Mouse (Mus musculus) embryonic facial prominence, embryonic 14.5 days (tissue): ENCODE data around the gene Stk11ip. TPM values are rescaled to one million over a fixed set of nuclear protein-coding genes. Genes with fewer than 3 reads are reported as not detected.

Source experiments
- ATAC-seq: fragments of 200-750 bp; cut with Nextera tagmentation; 2 replicates; pipeline ENCODE4 v1.8.0; 2017; ENCODE audit warnings: low read depth, moderate number of reproducible peaks, moderate TSS enrichment
- DNase-seq: peaks from one replicate; pipeline ENCODE4 v3.0.0-alpha.2; 2015; ENCODE audit warnings: low spot score
- H3K27ac ChIP-seq: fragments of 300-500 bp; sonication (generic); replicated peaks from 2 replicates; pipeline ENCODE4 v1.5.1; 2014; ENCODE audit warnings: low read depth, mild to moderate bottlenecking, low read length, moderate library complexity
- H3K27me3 ChIP-seq: fragments of 300-500 bp; sonication (generic); replicated peaks from 2 replicates; pipeline ENCODE4 v1.6.1; 2014; ENCODE audit warnings: low read length; ENCODE audit not compliant: control insufficient read depth, insufficient read depth
- H3K36me3 ChIP-seq: fragments of 300-500 bp; sonication (generic); 2 replicates; pipeline ENCODE4 v1.6.1; 2014; ENCODE audit warnings: low read length, mixed read lengths; ENCODE audit not compliant: control insufficient read depth, insufficient read depth
- H3K4me1 ChIP-seq: fragments of 300-500 bp; sonication (generic); 2 replicates; pipeline ENCODE4 v1.6.1; 2014; ENCODE audit warnings: antibody characterized with exemption, low read length; ENCODE audit not compliant: control insufficient read depth, insufficient read depth
- H3K4me2 ChIP-seq: fragments of 300-500 bp; sonication (generic); 2 replicates; pipeline ENCODE4 v1.6.1; 2014; ENCODE audit warnings: low read depth, mild to moderate bottlenecking, low read length, moderate library complexity, mixed read lengths
- H3K4me3 ChIP-seq: fragments of 300-500 bp; sonication (generic); 2 replicates; pipeline ENCODE4 v1.5.1; 2014; ENCODE audit warnings: low read depth, mild to moderate bottlenecking, low read length
- H3K9ac ChIP-seq: fragments of 300-500 bp; sonication (generic); 2 replicates; pipeline ENCODE4 v1.6.1; 2014; ENCODE audit warnings: low read depth, mild to moderate bottlenecking, low read length, moderate library complexity, mixed read lengths
- H3K9me3 ChIP-seq: fragments of 300-500 bp; sonication (generic); 2 replicates; pipeline ENCODE4 v1.6.1; 2016; ENCODE audit warnings: low read length; ENCODE audit not compliant: control insufficient read depth
- WGBS: fragments of 180-500 bp; shearing (Covaris S2); extraction: QIAGEN DNeasy Blood & Tissue Kit; methylation state at CpG from one replicate; pipeline ENCODE4 v1.1.7; 2014; 5-methylcytosine and 5-hydroxymethylcytosine counted together
- polyA plus RNA-seq: library from polyadenylated mRNA; unstranded; fragments of >200 nt; fragmentation: Nextera tagmentation; extraction: Ambion mirVana; gene quantifications from 2 replicates; pipeline ENCODE4 v1.2.1, GENCODE M21; 2014

The Stk11ip gene
- polyA plus RNA-seq, 1 experiment from 2014 or later = 13.1 TPM

DNA sequence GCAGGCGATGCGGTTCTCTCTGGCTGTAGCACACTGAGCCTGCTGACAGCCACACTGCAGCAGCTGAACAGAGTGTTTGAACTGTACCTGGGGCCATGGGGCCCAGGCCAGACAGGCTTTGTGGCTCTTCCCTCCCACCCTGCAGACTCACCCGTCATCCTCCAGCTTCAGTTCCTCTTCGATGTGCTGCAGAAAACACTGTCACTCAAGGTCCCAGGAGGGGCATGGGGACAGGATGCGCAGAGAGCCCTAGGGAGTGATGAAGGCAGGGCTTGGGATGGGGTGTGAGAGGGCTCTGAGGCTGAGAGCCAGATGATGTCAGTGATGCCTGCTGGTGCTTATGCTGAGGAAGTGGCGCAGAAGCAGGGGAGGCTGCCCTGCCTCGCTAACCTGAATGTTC is 3.4 kb downstream of the Stk11ip start:
- peaks cover 38% of the 10 kb centered on the region; the same call in 1 of the 2 replicates for H3K36me3 ChIP-seq
- DNase-seq (no peak), ATAC-seq (no peak)
- no peaks in the 10 kb centered on the region for H3K9me3 ChIP-seq
- H3K4me3 ChIP-seq = no peak overlapping the region
- no peak overlapping the region for H3K9ac ChIP-seq
- no peaks in the 10 kb centered on the region for H3K27me3 ChIP-seq
- H3K27ac ChIP-seq = no peak overlapping the region
- peaks cover 15% of the 10 kb centered on the region for H3K4me1 ChIP-seq
- 86% methylated on average over 7 of the region's 7 CpGs for WGBS
- H3K4me2 ChIP-seq = no peak overlapping the region

DNA sequence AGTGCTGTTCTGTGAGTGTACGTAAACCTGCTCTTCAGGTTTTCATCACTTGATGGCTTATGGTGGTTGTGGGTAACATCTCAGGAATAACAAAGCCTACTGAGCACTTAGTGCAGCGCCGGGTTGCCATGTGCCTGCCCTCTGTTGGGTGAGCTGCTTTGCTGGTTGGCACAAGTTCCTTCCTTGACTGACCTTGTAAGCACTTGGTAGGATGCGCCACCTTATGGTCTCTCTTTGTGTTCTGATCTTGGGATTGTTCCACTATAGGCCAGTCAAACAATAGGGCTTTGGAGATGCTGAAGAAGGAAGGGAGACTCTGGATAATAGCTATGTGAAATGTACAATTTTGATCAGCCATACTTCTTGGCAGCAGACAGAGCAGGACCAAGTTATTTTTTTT is 9.2 kb downstream of the Stk11ip start:
- 72% methylated on average over 4 of the region's 4 CpGs for WGBS
- Histone ChIP-seq H3K27ac (no peak overlapping the region), H3K4me1 (no peaks in the 10 kb centered on the region), H3K36me3 (peaks cover 77% of the 10 kb centered on the region), H3K9me3 (no peaks in the 10 kb centered on the region), H3K27me3 (no peaks in the 10 kb centered on the region), H3K4me2 (no peak overlapping the region), H3K4me3 (no peak overlapping the region), H3K9ac (no peak overlapping the region)
- DNase-seq (peak; percentile 50), ATAC-seq (no peak)

DNA sequence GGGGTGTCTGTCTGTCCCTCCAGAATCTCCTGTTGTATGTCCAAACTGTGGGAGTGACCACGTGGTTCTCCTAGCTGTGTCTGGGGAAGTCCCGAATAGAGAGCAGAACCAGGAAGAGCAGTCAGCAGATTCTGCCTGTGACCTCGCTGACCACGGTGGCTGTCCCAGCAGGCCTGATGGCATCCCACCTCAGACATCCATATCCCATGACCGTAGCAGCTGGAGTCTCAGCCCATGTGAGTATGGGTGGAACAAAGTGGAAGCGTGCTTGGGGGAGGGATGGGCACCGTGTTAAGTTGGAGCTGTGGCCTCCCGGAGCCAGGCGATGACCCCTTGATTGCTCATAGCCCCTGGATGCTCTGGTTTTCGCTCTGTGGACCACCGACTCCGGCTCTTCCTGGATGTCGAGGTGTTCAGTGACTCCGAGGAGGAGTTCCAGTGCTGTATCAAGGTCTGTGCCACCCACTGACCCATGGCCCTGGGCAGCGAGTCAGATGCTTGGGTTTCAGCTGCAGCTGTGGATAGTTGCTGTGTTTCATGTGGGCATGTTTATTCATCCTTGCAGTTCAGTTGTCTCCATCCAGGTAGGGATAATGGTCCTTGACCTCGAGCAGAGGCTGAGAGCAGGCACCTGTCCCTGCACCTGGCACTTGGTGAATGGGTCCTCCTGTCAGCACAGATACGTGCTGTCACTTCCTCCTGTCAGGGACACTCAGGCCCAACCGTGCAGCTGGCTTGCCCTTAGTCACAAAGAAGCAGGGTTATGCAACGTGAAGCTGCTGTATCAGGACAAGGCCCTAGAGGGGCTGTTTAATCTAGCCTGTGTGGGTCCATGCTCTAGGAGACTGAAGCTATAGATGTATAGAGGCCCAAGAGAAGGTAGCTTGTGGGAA is 11.2 kb downstream of the Stk11ip start:
- Histone ChIP-seq H3K4me1 (no peaks in the 10 kb centered on the region), H3K4me2 (no peak overlapping the region), H3K9ac (no peak overlapping the region), H3K9me3 (no peaks in the 10 kb centered on the region), H3K27me3 (no peaks in the 10 kb centered on the region), H3K36me3 (peaks cover 75% of the 10 kb centered on the region), H3K27ac (no peak overlapping the region), H3K4me3 (no peak overlapping the region)
- WGBS = 83% methylated on average over 19 of the region's 19 CpGs
- DNase-seq = no peak
- no peak for ATAC-seq

DNA sequence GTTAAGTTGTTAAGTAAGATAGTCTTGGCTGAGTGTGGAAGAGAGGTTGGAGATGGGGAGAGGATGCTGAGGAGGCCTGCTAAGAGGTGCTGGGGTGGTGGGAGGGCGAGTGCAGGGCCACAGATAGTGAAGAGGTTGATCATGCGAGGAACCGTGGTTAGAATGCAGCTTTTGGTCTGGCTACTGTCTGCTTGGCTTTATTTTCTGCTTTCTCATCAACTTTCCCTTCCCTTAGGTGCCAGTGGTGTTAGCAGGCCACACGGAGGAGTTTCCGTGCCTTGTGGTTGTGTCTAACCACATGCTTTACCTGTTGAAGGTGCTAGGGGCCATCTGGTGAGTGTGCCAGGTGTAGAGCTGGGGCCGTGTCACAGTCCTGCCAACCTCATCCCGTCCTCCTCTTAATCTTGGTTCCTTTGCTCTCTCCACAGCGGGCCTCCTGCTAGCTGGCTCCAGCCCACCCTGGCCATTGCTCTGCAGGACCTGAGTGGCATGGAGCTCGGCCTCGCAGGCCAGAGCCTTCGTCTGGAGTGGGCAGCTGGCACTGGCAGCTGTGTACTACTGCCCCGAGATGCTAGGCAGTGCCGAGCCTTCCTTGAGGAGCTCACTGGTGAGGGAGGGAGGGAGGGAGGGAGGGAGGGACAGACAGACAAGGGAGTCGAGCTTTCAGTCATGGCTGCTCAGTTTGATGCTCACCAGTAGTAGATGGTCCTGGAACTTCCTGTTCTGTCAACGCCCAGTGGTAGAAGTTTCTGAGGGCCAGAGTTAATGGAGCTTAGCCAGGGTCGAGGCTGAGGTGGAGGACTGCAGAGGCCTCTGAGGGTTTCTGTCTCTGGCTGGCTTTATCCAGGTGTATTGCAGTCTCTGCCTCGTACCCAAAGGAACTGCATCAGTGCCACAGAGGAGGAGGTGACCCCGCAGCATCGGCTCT is 12.3 kb downstream of the Stk11ip start:
- H3K4me1 ChIP-seq = no peaks in the 10 kb centered on the region
- peak overlapping the region; percentile 14; the same call in 1 of the 2 replicates for H3K9ac ChIP-seq
- H3K27ac ChIP-seq = no peak overlapping the region
- no peak overlapping the region for H3K4me2 ChIP-seq
- H3K4me3 ChIP-seq = no peak overlapping the region
- no peak for ATAC-seq
- H3K9me3 ChIP-seq = no peaks in the 10 kb centered on the region
- 86% methylated on average over 19 of the region's 19 CpGs for WGBS
- DNase-seq = no peak
- H3K36me3 ChIP-seq = peaks cover 69% of the 10 kb centered on the region
- no peaks in the 10 kb centered on the region for H3K27me3 ChIP-seq

DNA sequence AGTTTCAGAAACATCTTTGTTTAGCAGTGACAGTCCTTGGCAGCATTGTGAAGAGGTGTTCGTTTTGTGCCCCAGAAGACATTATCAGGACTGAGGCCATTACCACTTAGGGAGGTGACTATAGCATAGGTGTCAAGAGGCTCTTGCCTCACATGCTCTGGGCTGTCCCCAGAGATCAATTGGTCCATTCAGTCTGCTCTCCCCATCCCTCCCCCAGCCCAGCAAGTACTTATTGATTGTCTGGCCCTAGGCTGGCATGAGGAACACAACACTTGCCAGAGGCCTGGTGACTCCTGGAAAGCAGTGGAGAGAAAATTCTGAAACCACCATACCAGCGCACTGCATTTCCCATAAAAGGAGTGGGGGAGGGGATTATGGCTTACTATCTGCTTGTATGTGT is 16.3 kb downstream of the Stk11ip start:
- Histone ChIP-seq H3K4me3 (no peak overlapping the region), H3K4me2 (no peak overlapping the region), H3K4me1 (no peaks in the 10 kb centered on the region), H3K9me3 (no peaks in the 10 kb centered on the region), H3K9ac (no peak overlapping the region), H3K36me3 (peaks cover 46% of the 10 kb centered on the region), H3K27ac (no peak overlapping the region), H3K27me3 (no peaks in the 10 kb centered on the region)
- DNase-seq (no peak), ATAC-seq (no peak)
- WGBS = 82% methylated on average over 2 of the region's 2 CpGs

DNA sequence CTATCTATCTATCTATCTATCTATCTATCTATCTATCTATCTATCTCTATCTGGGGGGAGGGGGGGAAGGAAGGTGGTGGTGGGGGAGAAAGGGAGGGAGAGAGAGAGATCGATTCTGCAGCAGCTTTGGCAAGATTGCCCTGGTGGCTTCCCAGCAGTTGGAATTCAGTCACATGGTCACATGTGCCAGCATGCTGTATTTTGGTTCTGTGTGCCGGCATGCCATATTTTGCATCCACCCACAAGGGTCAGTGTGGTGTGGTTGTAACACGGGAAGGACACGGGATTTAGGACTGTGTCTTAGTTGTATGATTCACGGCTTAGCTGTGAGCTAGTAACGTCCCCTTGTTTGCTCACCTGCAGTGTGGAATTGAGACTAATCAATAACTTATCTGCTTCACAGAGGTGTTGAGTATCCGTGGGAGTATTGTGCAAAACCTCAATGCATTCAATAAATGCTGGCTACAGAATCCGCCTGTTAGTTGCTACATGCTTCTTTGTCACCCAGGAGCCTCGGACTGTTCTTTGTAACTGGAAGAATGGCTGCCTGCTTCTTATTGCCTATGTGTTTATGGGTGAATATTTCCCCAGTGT is 17.4 kb downstream of the Stk11ip start:
- DNase-seq = no peak
- WGBS = 83% methylated on average over 9 of the region's 9 CpGs

DNA sequence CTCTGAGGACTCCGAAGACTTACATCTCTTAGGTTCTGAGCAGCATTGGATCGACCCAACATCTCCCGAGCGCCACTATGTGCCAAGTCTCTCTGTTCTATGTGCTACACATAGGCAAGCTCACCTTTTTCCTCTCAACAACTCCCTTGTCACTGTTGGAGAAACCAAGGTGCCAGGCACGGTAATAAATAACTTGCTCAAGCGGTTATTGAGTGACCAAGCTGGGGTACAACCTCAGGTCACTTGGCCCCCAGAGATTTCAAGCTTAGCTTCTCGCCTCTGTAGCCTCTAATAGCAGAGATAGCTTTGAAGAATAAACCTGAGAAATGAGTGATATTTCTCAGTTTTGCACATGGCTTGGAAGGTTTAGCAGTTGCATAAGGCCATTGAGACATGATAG is 20.2 kb downstream of the Stk11ip start:
- Histone ChIP-seq H3K9me3 (0 out of 2 replicates have a peak, but pooled peaks cover 4% of the 10 kb centered on the region), H3K9ac (no peak overlapping the region), H3K27ac (no peak overlapping the region), H3K4me1 (peaks cover 5% of the 10 kb centered on the region; the same call in 1 of the 2 replicates), H3K36me3 (peaks cover 10% of the 10 kb centered on the region; the same call in 1 of the 2 replicates), H3K27me3 (no peaks in the 10 kb centered on the region), H3K4me3 (no peak overlapping the region), H3K4me2 (no peak overlapping the region)
- ATAC-seq = no peak
- no peak for DNase-seq
- 93% methylated on average over 7 of the region's 7 CpGs for WGBS

More for the DNA sequence above, 17.4 kb downstream of the Stk11ip start:
- Histone ChIP-seq H3K9ac (no peak overlapping the region), H3K27me3 (no peaks in the 10 kb centered on the region), H3K27ac (no peak overlapping the region), H3K4me2 (no peak overlapping the region), H3K36me3 (peaks cover 35% of the 10 kb centered on the region), H3K4me1 (no peaks in the 10 kb centered on the region), H3K9me3 (0 out of 2 replicates have a peak, but pooled peaks cover 4% of the 10 kb centered on the region), H3K4me3 (no peak overlapping the region)
- no peak for ATAC-seq

DNA sequence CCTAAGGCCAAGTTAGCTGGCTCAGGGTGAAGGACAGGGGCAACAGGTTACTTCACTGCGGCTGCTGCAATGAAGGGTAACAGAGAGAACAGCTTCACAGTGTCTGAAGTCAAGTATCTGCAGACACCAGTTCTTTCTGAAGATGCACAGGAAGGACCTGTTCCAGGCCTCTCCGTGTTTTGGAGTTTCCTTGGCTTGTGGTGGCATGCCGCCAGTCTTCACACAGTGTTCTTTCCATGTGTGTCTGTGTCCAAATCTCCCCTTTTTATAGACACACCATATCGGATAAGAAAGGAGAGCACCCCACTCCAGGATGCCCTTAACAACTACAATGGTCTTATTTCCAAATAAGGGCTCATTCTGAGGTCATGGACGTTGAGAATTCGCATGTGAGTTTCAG is 23.0 kb downstream of the Stk11ip start:
- whole genome bisulfite sequencing = 86% methylated on average over 6 of the region's 6 CpGs
- no peak overlapping the region for H3K4me3 ChIP-seq
- H3K27me3 ChIP-seq = no peaks in the 10 kb centered on the region
- ATAC-seq (no peak), DNase-seq (no peak)
- H3K9ac ChIP-seq = no peak overlapping the region
- H3K27ac ChIP-seq = no peak overlapping the region
- H3K9me3 ChIP-seq = 0 out of 2 replicates have a peak, but pooled peaks cover 4% of the 10 kb centered on the region
- H3K36me3 ChIP-seq = no peaks in the 10 kb centered on the region; the same call in 1 of the 2 replicates
- H3K4me1 ChIP-seq = peaks cover 12% of the 10 kb centered on the region
- no peak overlapping the region for H3K4me2 ChIP-seq
